Mouse (Mus musculus): ENCODE measurements around the gene Pfn1. TPM values are rescaled to one million over a fixed set of nuclear protein-coding genes. Genes with fewer than 3 reads are reported as not detected.
A peak's percentile ranks its signal among the peaks of the same experiment; 100 is the strongest.

The Pfn1 gene
- total RNA-seq, 2 experiments from 2014 or later: 217 to 244 TPM

GRCm38 (mm10) chr11:70612505-70612904 is 41.9 kb downstream of the Pfn1 start:
- no peak for DNase-seq (ENCODE audit: low spot score in 2 of 2)
- intact Hi-C loops (cut with DNase I): no loop called here

GRCm38 (mm10) chr11:70610752-70611151 is 43.7 kb downstream of the Pfn1 start:
- DNase-seq (ENCODE audit: low spot score in 2 of 2): no peak
- intact Hi-C loops (cut with DNase I): no loop called here

- intact Hi-C loops (cut with DNase I): loop anchor here (5.0 kb wide), 1 partner anchor 71 kb away; no protein-coding TSS in a partner anchor
- no peak for DNase-seq (ENCODE audit: low spot score in 2 of 2)
These were observed 45.9 kb downstream of the Pfn1 start for GRCm38 (mm10) chr11:70608381-70609066.

- intact Hi-C loops (cut with DNase I): loop anchor here (5.0 kb wide), 1 partner anchor 70 kb away; no protein-coding TSS in a partner anchor
- no peak for DNase-seq (ENCODE audit: low spot score in 2 of 2)
These were observed 46.8 kb downstream of the Pfn1 start for GRCm38 (mm10) chr11:70607611-70608010.

GRCm38 (mm10) chr11:70606717-70607116 is 47.7 kb downstream of the Pfn1 start:
- intact Hi-C loops (cut with DNase I): loop anchor here (5.0 kb wide), 1 partner anchor 69 kb away; no protein-coding TSS in a partner anchor
- DNase-seq (ENCODE audit: low spot score in 2 of 2): no peak

- peak in 1 of 2 experiments; percentile 56 for DNase-seq (ENCODE audit: low spot score in 2 of 2)
- intact Hi-C loops (cut with DNase I): loop anchor here (5.0 kb wide), 1 partner anchor 68 kb away; no protein-coding TSS in a partner anchor
These were observed 49.3 kb downstream of the Pfn1 start for GRCm38 (mm10) chr11:70605024-70605566.

Other genes starting within 250 kb of the Pfn1 start
- gene Pelp1, start 244.6 kb downstream of the Pfn1 start, total RNA-seq (2021): 10 to 100 TPM; 35.5 to 37.0 TPM
- gene Arrb2, start 222.0 kb downstream of the Pfn1 start, total RNA-seq (2021): 10 to 100 TPM; 55.5 to 76.0 TPM
- gene Med11, start 202.7 kb downstream of the Pfn1 start, total RNA-seq (2021): 10 to 100 TPM; 14.0 to 16.7 TPM
- under 1 TPM; 0.12 to 0.86 TPM for gene Zmynd15, start 195.2 kb downstream of the Pfn1 start, total RNA-seq (2021)
- 1 to 10 TPM in 1 of 2 experiments, under 1 TPM in 1; 0.94 to 1.0 TPM for gene Cxcl16, start 194.7 kb downstream of the Pfn1 start, total RNA-seq (2021)
- gene Tm4sf5, start 149.4 kb downstream of the Pfn1 start, total RNA-seq (2021): not detected
- gene Vmo1, start 140.0 kb downstream of the Pfn1 start, total RNA-seq (2021): not detected
- not detected for gene Gltpd2, start 135.4 kb downstream of the Pfn1 start, total RNA-seq (2021)
- gene Psmb6, start 129.3 kb downstream of the Pfn1 start, total RNA-seq (2021): 100 to 1,000 TPM; 164 to 187 TPM
- gene Gm40193, start 121.7 kb downstream of the Pfn1 start, total RNA-seq (2021): not detected
- gene Pld2, start 114.6 kb downstream of the Pfn1 start, total RNA-seq (2021): 10 to 100 TPM; 14.5 to 20.7 TPM
- 100 to 1,000 TPM; 380 to 465 TPM for gene Mink1, start 91.8 kb downstream of the Pfn1 start, total RNA-seq (2021)
- gene 4930544D05Rik, start 38.8 kb downstream of the Pfn1 start, total RNA-seq (2021): not detected
- not detected for gene Chrne, start 35.4 kb downstream of the Pfn1 start, total RNA-seq (2021)
- not detected for gene Gp1ba, start 15.5 kb downstream of the Pfn1 start, total RNA-seq (2021)
- 10 to 100 TPM; 78.6 to 87.8 TPM for gene Rnf167, start 7.4 kb downstream of the Pfn1 start, total RNA-seq (2021)
- 100 to 1,000 TPM; 113 to 125 TPM for gene Slc25a11, start 7.2 kb downstream of the Pfn1 start, total RNA-seq (2021)
- gene Eno3, start 2.6 kb upstream of the Pfn1 start, total RNA-seq (2021): 1 to 10 TPM; 9.5 to 9.6 TPM
- gene Spag7, start 14.8 kb upstream of the Pfn1 start, total RNA-seq (2021): 10 to 100 TPM; 52.5 to 57.8 TPM
- 100 to 1,000 TPM; 232 to 256 TPM for gene Camta2, start 33.5 kb upstream of the Pfn1 start, total RNA-seq (2021)
- 1 to 10 TPM; 1.8 to 1.9 TPM for gene Inca1, start 45.5 kb upstream of the Pfn1 start, total RNA-seq (2021)
- gene Kif1c, start 45.9 kb upstream of the Pfn1 start, total RNA-seq (2021): 10 to 100 TPM; 58.9 to 59.3 TPM
- 10 to 100 TPM; 17.3 to 21.7 TPM for gene Zfp3, start 109.6 kb upstream of the Pfn1 start, total RNA-seq (2021)
- not detected for gene Scimp, start 157.9 kb upstream of the Pfn1 start, total RNA-seq (2021)
- 100 to 1,000 TPM; 124 to 125 TPM for gene Rabep1, start 190.1 kb upstream of the Pfn1 start, total RNA-seq (2021)

All from left cerebral cortex, postnatal 36 days (tissue).